In the genomic region with DNA sequence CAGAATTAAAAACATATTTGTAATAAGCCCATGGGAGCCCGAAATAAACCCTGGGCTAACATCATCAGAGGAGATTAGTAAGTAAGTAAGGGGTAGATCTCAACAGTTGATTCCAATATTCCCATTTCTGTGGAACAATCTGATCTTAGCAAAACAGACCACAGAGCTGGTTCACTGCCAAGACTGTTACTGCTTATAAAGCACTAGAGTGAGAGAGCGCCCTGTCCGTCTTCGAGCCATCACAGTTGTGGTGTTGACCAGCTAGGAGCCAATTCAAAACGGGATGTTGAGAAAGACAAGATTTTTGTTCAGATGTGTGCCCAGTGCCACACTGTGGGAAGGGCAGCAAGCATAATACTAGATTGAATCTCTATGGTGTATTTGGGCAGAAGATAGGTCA, we compare ENCODE assay signal across 12 mouse cellular contexts. TPM values are rescaled to one million over a fixed set of nuclear protein-coding genes. Genes with fewer than 3 reads are reported as not detected.
A peak's percentile ranks its signal among the peaks of the same experiment; 100 is the strongest.
DNase-seq lines count a peak whose midpoint lies in the region; ATAC-seq and TF ChIP-seq lines count a peak whose summit lies in the region.
"Had no signal": no experiment of that assay in that cellular context is flagged by ENCODE, and none has a peak within 500 bp of the region (broad histone marks: within the 10 kb centered on the region; RNA-seq: fewer than 3 reads in every experiment).

No protein-coding gene starts in this region.

- H3K4me3 ChIP-seq in midbrain, postnatal 0 days (ENCODE audit: low read depth, low read length) = no peak overlapping the region
- no peak overlapping the region for H3K4me3 ChIP-seq in midbrain, embryonic 14.5 days (replicated peaks; ENCODE audit: low read depth, low read length)
- no peak overlapping the region for H3K4me3 ChIP-seq in forebrain, embryonic 13.5 days
- H3K4me3 ChIP-seq: limb, embryonic 12.5 days had no signal

- TF ChIP-seq CTCF in midbrain, postnatal 0 days (IDR thresholded peaks at IDR 0.05) = no peak

- no peak overlapping the region for H3K27ac ChIP-seq in midbrain, postnatal 0 days (ENCODE audit: low read depth, low read length)
- H3K27ac ChIP-seq in midbrain, embryonic 14.5 days (replicated peaks; ENCODE audit: low read depth, low read length) = no peak overlapping the region
- H3K27ac ChIP-seq in forebrain, embryonic 13.5 days = no peak overlapping the region
- H3K27ac ChIP-seq: limb, embryonic 12.5 days; liver, embryonic 14.5 days had no signal

- peaks cover 57% of the 10 kb centered on the region for H3K36me3 ChIP-seq in midbrain, postnatal 0 days (ENCODE audit: insufficient read depth, low read length)
- H3K36me3 ChIP-seq in midbrain, embryonic 14.5 days (ENCODE audit: control insufficient read depth, insufficient read depth, low read length) = peaks cover 91% of the 10 kb centered on the region
- peaks cover 94% of the 10 kb centered on the region for H3K36me3 ChIP-seq in forebrain, embryonic 13.5 days (ENCODE audit: poor library complexity, severe bottlenecking)

- no peaks in the 10 kb centered on the region for H3K9me3 ChIP-seq in midbrain, postnatal 0 days (ENCODE audit: low read length)
- H3K9me3 ChIP-seq in midbrain, embryonic 14.5 days (ENCODE audit: control insufficient read depth, low read length) = no peaks in the 10 kb centered on the region
- no peaks in the 10 kb centered on the region for H3K9me3 ChIP-seq in forebrain, embryonic 13.5 days (replicated peaks)
- H3K9me3 ChIP-seq: limb, embryonic 12.5 days had no signal

- no peak for ATAC-seq in midbrain, postnatal 0 days (ENCODE audit: low FRiP score)
- ATAC-seq in midbrain, embryonic 14.5 days (ENCODE audit: low FRiP score, low TSS enrichment) = no peak
- no peak for ATAC-seq in forebrain, embryonic 13.5 days
- ATAC-seq: forebrain, embryonic 14.5 days had no signal

- intact Hi-C loops in gastrocnemius, postnatal 14 days (cut with DNase I; ENCODE audit: low total_unique reads) = loop anchor here (10.0 kb wide), 1 partner anchor 54 kb away; no protein-coding TSS in a partner anchor

- no peaks in the 10 kb centered on the region for H3K27me3 ChIP-seq in midbrain, postnatal 0 days (ENCODE audit: insufficient read depth, low read length)
- H3K27me3 ChIP-seq in midbrain, embryonic 14.5 days (ENCODE audit: control insufficient read depth, insufficient read depth, low read length) = no peaks in the 10 kb centered on the region
- H3K27me3 ChIP-seq in forebrain, embryonic 13.5 days = no peaks in the 10 kb centered on the region
- H3K27me3 ChIP-seq: limb, embryonic 12.5 days had no signal

- peak; percentile 44 for DNase-seq in gastrocnemius, adult 18-20 months (ENCODE audit: low spot score)
- DNase-seq in gastrocnemius, postnatal 14 days = no peak
- DNase-seq in kidney, postnatal 25 days = peak; percentile 31 to 47
- no peak for DNase-seq in kidney, adult 18-20 months
- DNase-seq in midbrain, postnatal 0 days (ENCODE audit: low spot score) = peak; percentile 7
- DNase-seq in midbrain, embryonic 14.5 days = no peak
- DNase-seq: spleen, adult 18-20 months; thymus, adult 18-20 months had no signal

- H3K9ac ChIP-seq in midbrain, postnatal 0 days (replicated peaks; ENCODE audit: low read length, poor library complexity, severe bottlenecking) = no peak overlapping the region
- H3K9ac ChIP-seq in midbrain, embryonic 14.5 days (replicated peaks; ENCODE audit: low read length) = no peak overlapping the region
- H3K9ac ChIP-seq in forebrain, embryonic 13.5 days = no peak overlapping the region
- H3K9ac ChIP-seq: limb, embryonic 12.5 days; liver, embryonic 14.5 days had no signal

- no peak overlapping the region for H3K4me2 ChIP-seq in midbrain, postnatal 0 days (ENCODE audit: low read depth, low read length, poor library complexity, severe bottlenecking)
- no peak overlapping the region for H3K4me2 ChIP-seq in midbrain, embryonic 14.5 days (ENCODE audit: low read length)
- H3K4me2 ChIP-seq in forebrain, embryonic 13.5 days = no peak overlapping the region
- H3K4me2 ChIP-seq: limb, embryonic 12.5 days had no signal

- H3K4me1 ChIP-seq in midbrain, postnatal 0 days (ENCODE audit: insufficient read depth, low read length) = no peaks in the 10 kb centered on the region
- H3K4me1 ChIP-seq in midbrain, embryonic 14.5 days (ENCODE audit: control insufficient read depth, insufficient read depth, low read length) = no peaks in the 10 kb centered on the region
- no peaks in the 10 kb centered on the region for H3K4me1 ChIP-seq in forebrain, embryonic 13.5 days
- H3K4me1 ChIP-seq: limb, embryonic 12.5 days had no signal

- WGBS in midbrain, postnatal 0 days = 81% methylated on average over 5 of the region's 5 CpGs
- 92% methylated on average over 5 of the region's 5 CpGs for WGBS in midbrain, embryonic 14.5 days
- WGBS in forebrain, embryonic 13.5 days = 96% methylated on average over 5 of the region's 5 CpGs

RNA-seq across cellular contexts. Expression of a gene that starts 49.9 kb away (rescaled TPM):
- total RNA-seq in gastrocnemius, adult 18-20 months (2021) = 10 to 100 TPM; 38.3 to 40.6 TPM
- 10 to 100 TPM; 25.4 to 26.1 TPM for total RNA-seq in gastrocnemius, postnatal 14 days (2021)
- 47.5 and 66.3 TPM in 2 replicates for total RNA-seq in midbrain, postnatal 0 days (2014; rRNA removed)
- polyA plus RNA-seq in midbrain, postnatal 0 days (2015; fragmentation: Nextera tagmentation; extraction: Ambion mirVana) = 42.3 and 49.1 TPM in 2 replicates
- polyA plus RNA-seq in midbrain, embryonic 14.5 days (2014; fragmentation: Nextera tagmentation; extraction: Ambion mirVana) = 31.7 and 36.2 TPM in 2 replicates
- 22.8 and 23.6 TPM in 2 replicates for polyA plus RNA-seq in forebrain, embryonic 13.5 days (2015; fragmentation: Nextera tagmentation; extraction: Ambion mirVana)

RNA-seq across cellular contexts. Expression of a gene that starts 50.0 kb away (rescaled TPM):
- 10 to 100 TPM; 43.2 to 46.5 TPM for total RNA-seq in gastrocnemius, adult 18-20 months (2021)
- 10 to 100 TPM; 21.7 to 24.4 TPM for total RNA-seq in gastrocnemius, postnatal 14 days (2021)
- 8.4 and 12.2 TPM in 2 replicates for total RNA-seq in midbrain, postnatal 0 days (2014; rRNA removed)
- 23.8 and 24.8 TPM in 2 replicates for polyA plus RNA-seq in midbrain, postnatal 0 days (2015; fragmentation: Nextera tagmentation; extraction: Ambion mirVana)
- polyA plus RNA-seq in midbrain, embryonic 14.5 days (2014; fragmentation: Nextera tagmentation; extraction: Ambion mirVana) = 11.3 and 13.0 TPM in 2 replicates
- 10.3 and 11.2 TPM in 2 replicates for polyA plus RNA-seq in forebrain, embryonic 13.5 days (2015; fragmentation: Nextera tagmentation; extraction: Ambion mirVana)

Comparison
In these comparisons a context has a peak if more than half of its experiments do, and no peak if none do; other contexts are left out.
1. DNase-seq: peak in gastrocnemius, adult 18-20 months (single experiment), kidney, postnatal 25 days (2 of 2) and midbrain, postnatal 0 days (single experiment); none in gastrocnemius, postnatal 14 days (single experiment), kidney, adult 18-20 months (single experiment) and midbrain, embryonic 14.5 days (single experiment).